Mouse (Mus musculus) gastrocnemius, adult 2 months (tissue): Measurements from ENCODE around the gene Saxo2. TPM values are rescaled to one million over a fixed set of nuclear protein-coding genes. Genes with fewer than 3 reads are reported as not detected.

Experiments
- DNase-seq: peaks from one replicate; pipeline ENCODE4 v3.0.0; 2022
- H3K27ac ChIP-seq: fragments of 200-600 bp; 2 replicates; pipeline ENCODE4 v1.8.1; 2022; ENCODE audit warnings: mild to moderate bottlenecking
- H3K4me3 ChIP-seq: fragments of 200-600 bp; 2 replicates; pipeline ENCODE4 v1.8.1; 2022; ENCODE audit warnings: mild to moderate bottlenecking, moderate library complexity
- CTCF ChIP-seq: fragments of 200-600 bp; IDR thresholded peaks from 2 replicates; pipeline ENCODE4 v1.8.1; 2022; ENCODE audit warnings: antibody characterized with exemption, mild to moderate bottlenecking, moderate library complexity
- intact Hi-C: fragments of 180-260 bp; cut with DNase I; formaldehyde crosslinking; loops from one replicate; pipeline ENCODE4 v1.15.1; 2025
- long read RNA-seq, 2 experiments: library from polyadenylated mRNA; stranded (forward); transcript quantifications; one replicate each; pipeline ENCODE4 v2.0.0; 2021
- total RNA-seq, 2 experiments: library from RNA; stranded (reverse); gene quantifications; 2 replicates each; pipeline ENCODE4 v1.2.3; 2021

The Saxo2 gene
- total RNA-seq = 1 to 10 TPM; 2.5 to 3.7 TPM
- long read RNA-seq, experiment 1, partial matches to known transcripts = 0 of 2 reads
- long read RNA-seq, experiment 1, other reads (novel, unspliced or antisense) = 0 of 2 reads
- long read RNA-seq, experiment 2, partial matches to known transcripts = 0 of 4 reads
- long read RNA-seq, experiment 2, other reads (novel, unspliced or antisense) = 1 of 4 reads

DNA sequence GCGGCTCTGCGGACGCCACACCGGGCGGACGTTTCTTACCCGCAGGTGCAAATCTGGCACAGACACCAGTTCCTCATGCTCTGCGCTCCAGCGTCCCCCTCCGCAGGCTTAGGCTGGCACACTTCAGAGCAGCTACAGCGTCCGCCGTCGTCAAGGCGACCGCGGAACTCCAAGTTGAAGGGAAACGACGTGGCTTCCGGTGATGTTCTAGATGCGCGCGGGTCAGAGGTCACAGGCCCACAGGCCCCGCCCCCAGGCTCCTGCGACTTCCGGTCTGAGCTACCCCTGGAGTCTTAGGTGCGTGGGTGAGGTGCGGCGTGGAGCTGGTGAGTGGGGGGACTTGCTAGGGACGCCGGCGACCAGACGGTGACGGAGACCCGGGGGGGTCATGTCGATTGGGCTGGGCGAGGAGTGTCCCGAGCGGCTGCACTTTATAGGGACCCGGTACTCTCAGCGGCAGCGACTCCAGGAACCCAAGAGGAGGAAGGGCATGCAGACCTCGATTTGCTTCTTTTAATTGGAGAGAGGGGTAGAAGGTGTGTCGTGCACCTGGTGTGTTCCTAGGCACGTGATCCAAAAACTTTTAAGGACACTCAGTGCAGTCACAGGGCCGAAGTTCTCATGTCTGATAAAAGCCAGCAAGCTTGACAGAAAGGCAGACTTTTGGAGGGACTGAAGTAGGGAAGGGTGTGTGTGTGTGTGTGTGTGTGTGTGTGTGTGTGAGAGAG is at the start of gene Saxo2, which contains the start of gene Efl1:
TSS of gene Saxo2 (minus strand) at position 176 of the 728 bp plus-strand sequence.
TSS of gene Efl1 (plus strand) at position 262 of the 728 bp plus-strand sequence.
- H3K27ac ChIP-seq = peak within 1 kb of the TSS; percentile 89
- intact Hi-C loops = no loop called here
- TF ChIP-seq CTCF = no peak
- DNase-seq = peak; percentile 95
- H3K4me3 ChIP-seq = peak within 1 kb of the TSS; percentile 78

DNA sequence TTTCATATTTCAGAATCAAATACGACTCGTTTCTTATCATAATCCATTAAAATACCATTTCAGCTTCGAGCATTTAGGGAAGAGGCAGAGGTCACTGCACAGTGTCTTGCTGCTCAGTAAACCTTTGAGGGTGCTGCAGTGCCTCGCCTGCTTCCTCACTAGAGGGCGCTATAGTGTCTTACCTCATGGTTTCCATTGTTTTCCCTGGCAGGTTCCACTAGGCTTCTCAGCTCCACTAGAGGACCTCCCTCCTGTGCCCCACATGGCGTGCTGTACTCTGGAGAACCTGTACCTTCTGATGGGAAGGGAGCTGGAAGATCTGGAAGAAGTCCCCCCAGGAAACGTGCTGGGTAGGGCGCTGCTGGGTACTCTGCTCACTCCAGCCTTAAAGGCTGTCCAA is 49.3 kb upstream of the Saxo2 start:
- no peak overlapping the region for H3K4me3 ChIP-seq
- DNase-seq = no peak
- peak; percentile 26; the same call in 1 of the 2 replicates for TF ChIP-seq CTCF
- intact Hi-C loops = no loop called here
- H3K27ac ChIP-seq = no peak overlapping the region

DNA sequence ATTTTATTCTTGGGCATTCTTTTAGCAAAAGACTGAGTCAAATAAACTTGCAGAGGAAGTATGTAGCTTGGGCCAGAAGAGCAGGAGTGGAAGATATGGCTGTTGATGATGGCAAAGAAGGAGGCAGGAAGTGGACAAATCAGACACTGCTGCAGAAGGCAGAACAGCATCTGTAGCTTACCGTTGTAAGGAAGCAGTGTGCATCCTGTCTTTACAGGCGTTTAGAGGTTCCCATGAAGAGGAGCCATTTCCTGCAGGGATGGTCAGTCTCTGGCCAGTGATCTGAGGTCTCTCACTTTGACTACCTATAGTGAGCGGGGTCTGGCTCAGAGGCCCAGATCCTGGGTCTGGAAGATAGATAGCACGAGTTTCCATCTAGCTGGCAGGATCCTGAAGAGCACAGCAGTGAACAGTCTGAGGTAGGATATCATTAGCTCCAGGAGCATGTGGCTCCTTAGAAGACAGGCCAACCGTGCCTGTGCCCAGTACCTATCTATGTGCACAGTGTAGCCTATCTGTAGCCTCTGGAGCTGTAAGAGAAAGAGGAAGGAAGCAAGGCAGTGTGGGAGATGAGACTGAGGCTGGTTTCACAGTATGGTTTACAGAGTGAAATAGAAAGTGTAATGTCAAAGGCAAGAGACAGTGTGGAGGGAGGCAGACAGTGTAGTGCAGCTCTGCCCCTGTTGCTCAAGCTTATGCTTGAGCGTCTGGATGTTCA is 42.9 kb upstream of the Saxo2 start:
- no peak for TF ChIP-seq CTCF
- Histone ChIP-seq H3K4me3 (no peak overlapping the region), H3K27ac (no peak overlapping the region)
- intact Hi-C loops = no loop called here
- DNase-seq = no peak

DNA sequence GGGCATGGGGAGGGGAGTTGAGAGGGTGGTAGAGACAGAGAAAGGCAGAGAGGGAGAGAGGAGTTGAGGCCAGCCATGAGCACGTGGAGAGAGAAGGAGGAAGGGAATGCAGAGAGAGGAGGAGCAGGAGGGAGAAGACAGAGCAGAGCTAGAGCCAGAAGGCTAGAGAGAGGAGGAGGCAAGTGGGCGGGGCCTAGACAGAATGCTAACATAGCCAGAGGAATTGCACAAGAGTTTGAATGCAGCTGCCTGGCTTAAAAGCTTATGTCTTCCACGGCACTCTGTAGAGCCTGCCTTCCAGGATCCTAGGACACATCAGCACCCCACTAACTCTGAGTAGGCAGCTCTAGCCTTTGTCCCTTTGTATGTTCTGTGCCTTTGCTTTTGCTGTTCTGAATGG is 40.4 kb upstream of the Saxo2 start:
- DNase-seq = peak; percentile 74
- intact Hi-C loops = no loop called here
- no peak for TF ChIP-seq CTCF
- H3K4me3 ChIP-seq = no peak overlapping the region
- H3K27ac ChIP-seq = no peak overlapping the region

DNA sequence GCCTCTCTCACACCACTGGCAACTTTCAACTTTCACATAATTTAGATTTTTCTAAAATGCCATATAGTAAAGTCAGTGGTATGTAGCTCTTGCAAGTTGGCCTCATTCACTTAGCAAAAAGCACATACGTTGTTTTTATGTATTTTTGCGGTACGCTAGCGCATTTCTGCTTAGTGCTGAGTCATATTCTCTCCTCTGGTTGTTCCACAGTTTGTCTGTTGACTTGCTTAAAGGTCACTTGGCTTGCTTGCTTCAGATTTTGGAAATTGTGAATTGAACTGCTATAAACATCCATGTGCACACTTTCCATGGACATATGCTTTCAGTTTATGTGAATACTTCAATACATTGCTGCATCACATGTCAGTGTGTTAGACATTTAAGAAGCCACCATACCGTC is 31.6 kb upstream of the Saxo2 start:
- H3K4me3 ChIP-seq = no peak overlapping the region
- no peak for DNase-seq
- no peak overlapping the region for H3K27ac ChIP-seq
- intact Hi-C loops = no loop called here
- TF ChIP-seq CTCF = no peak

DNA sequence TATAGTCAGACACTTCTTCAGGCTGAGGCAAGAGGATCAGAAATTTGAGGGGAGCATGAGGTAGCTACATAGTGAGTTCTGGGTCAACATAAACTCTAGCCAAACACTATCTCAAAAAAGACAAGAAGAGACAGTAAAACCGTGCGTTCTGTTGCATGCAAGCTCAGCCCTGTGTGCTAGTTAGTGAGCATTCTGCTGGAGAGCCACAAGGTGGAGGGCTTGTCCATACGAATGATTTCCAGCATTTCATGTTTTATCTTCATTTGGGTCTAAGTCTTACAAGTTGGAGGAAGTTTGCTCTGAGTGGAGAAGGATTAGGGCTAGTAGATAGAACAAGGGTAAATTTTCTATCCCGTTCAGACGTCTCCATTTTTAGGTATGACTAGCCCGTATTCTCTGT is 28.5 kb upstream of the Saxo2 start:
- H3K4me3 ChIP-seq = no peak overlapping the region
- no peak overlapping the region for H3K27ac ChIP-seq
- no peak for DNase-seq
- peak; percentile 24; the same call in 1 of the 2 replicates for TF ChIP-seq CTCF
- intact Hi-C loops = no loop called here

DNA sequence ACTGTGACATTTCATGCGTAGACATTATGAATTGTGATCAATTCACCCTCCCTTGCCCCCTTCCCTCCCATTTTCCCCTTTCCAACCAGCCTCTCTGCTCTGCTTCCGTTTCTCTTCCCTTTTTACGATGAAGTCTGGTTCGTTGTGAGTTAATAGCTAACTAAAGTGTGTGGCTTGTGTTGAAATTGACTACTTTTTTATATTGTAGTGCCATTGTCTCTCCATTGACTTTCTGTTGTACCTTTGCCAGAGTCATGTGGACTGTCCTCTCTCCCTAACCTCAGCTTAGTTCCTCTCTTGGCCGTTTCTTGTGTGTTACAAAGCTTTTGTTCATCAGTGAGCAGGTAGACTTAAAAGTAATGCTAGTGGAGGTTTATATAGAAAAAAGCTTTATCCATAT is 27.7 kb upstream of the Saxo2 start:
- Histone ChIP-seq H3K27ac (no peak overlapping the region), H3K4me3 (no peak overlapping the region)
- no peak for TF ChIP-seq CTCF
- intact Hi-C loops = no loop called here
- DNase-seq = no peak

DNA sequence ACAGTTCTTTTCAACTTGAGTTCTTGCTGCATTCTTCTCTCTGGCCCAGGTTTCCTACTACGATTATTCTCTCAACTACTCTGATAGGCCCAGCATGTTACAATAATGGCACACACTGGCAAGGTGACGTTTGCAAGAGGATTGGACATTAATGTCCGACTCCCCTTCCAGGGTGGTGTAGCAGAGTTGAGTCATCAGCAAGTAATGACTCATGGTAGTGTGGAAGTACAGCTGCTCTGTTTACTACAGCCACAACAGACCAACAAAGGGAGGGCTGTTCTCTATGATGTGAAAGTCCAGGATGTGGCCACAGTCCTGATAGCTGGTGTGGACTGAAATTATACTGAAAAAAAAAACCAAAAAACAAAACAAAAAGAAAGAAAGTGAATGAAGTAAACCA is 16.3 kb upstream of the Saxo2 start:
- TF ChIP-seq CTCF = no peak
- no peak for DNase-seq
- no peak overlapping the region for H3K4me3 ChIP-seq
- intact Hi-C loops = no loop called here
- no peak overlapping the region for H3K27ac ChIP-seq

DNA sequence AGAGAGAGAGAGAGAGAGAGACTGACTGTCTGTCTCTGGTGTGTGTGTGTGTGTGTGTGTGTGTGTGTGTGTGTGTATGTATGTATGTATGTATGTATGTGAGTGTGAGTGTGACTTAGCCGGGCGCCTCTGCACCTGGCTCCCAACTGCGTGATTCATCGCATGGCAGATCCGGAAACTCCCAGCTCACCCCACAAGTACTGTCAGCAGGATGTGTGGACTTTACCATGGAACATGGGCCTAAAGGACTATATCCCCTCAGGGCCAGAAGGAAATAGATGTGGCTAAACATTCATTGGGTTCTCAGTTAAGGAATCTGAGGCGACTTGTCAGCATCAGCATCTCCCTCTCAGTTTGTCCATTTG is 735 bp upstream of the Saxo2 start:
- Histone ChIP-seq H3K4me3 (peak overlapping the region; percentile 78), H3K27ac (peak overlapping the region; percentile 35; the same call in 1 of the 2 replicates)
- TF ChIP-seq CTCF = no peak
- intact Hi-C loops = no loop called here
- no peak for DNase-seq

DNA sequence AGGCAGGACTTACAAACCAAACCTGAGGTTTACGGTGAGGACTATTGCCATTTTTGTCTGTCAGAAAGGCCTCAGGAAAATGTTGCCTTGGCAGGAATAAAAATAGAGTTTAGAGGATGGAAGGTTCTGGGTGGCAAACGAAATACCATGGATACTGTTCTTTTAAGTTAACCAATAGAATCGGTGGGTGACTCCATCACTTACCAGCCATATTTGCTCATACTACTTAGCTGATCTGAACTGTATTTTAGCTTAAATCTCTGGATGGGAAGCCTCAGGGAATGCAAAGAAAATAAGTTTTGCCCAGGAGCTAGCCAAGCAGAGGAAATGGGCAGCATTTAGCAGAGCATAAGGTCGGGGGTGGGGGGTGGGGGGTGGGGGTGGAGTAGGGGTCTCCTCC is 419 bp downstream of the Saxo2 start:
- intact Hi-C loops = no loop called here
- DNase-seq = no peak

DNA sequence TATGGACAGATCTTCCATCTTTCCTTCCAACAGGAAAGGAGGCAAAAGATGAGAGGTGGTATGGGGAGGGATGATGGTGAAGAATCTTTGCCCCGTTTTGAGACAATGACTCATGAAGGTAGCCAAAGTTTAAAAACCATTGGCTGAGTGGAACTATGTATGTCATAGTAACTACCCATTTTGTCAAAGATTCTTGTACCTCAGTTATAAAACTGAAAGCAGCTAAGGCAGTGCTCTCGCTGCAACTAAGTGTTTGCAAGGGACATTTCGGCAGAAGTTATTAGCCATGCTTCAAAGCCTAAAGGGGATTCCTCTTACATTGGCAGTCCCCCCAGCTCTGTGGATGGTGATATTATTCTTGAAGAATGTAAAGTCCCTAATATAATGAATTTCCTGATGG is 1.1 kb downstream of the Saxo2 start:
- no peak for DNase-seq
- H3K27ac ChIP-seq = no peak overlapping the region
- no peak overlapping the region for H3K4me3 ChIP-seq
- no peak for TF ChIP-seq CTCF
- intact Hi-C loops = no loop called here

More for the DNA sequence above, 419 bp downstream of the Saxo2 start:
- no peak for TF ChIP-seq CTCF
- Histone ChIP-seq H3K4me3 (peak overlapping the region; percentile 78), H3K27ac (peak overlapping the region; percentile 89)

DNA sequence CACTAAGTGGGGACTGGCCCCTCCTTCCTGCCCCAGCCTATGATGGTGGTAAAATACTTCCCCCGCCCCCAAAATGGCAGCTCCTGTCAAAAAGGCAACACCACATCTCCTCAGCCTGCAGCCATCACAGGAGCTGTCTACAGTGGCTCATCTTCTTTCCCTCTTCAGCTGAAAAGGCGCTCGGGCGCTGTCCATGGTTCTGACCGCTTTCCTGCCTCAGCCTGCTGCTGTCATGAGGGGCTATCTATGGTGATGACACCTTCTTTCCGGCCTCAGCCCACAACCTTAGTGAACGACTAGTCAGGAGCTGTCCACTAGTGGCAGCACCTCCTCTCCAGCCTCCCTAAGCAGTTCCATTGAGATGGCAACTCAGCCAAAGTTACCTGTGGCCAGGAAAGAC is 23.0 kb downstream of the Saxo2 start:
- peak; percentile 39 for DNase-seq
- Histone ChIP-seq H3K4me3 (no peak overlapping the region), H3K27ac (no peak overlapping the region)
- no peak for TF ChIP-seq CTCF
- intact Hi-C loops = no loop called here

DNA sequence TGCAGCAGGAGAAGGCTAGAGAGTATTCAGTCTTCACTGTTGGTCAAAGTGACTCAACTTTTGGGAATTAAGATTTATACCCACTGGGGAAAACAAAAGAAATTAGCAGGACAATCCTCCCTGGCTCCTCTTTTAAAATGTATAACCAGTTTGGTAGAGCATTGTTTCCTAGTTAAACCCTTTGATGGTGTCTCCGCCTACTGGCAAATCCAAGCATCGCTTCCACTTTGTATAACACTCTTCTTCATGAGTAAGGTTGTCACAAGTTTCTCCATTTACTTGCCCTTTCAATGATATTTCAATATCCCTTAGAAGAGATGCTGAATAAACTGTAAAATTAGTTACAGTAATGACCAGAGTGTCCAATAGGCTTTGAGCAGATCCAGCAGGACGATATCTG is 38.7 kb downstream of the Saxo2 start:
- Histone ChIP-seq H3K27ac (no peak overlapping the region), H3K4me3 (no peak overlapping the region)
- intact Hi-C loops = no loop called here
- DNase-seq = no peak
- peak; percentile 24; the same call in 1 of the 2 replicates for TF ChIP-seq CTCF
